Mouse (Mus musculus) cerebellum, adult 2 months (tissue): ENCODE data around the gene Car9.

Experiments
- CTCF ChIP-seq: fragments of 200-500 bp; IDR thresholded peaks from 2 replicates; pipeline ENCODE4 v1.5.1; 2011; ENCODE audit warnings: low read depth, mild to moderate bottlenecking, control low read depth, low read length, moderate library complexity, borderline replicate concordance; ENCODE audit not compliant: insufficient read depth
- POLR2A ChIP-seq: fragments of 200-500 bp; IDR thresholded peaks from 2 replicates; pipeline ENCODE4 v1.6.1; 2011; ENCODE audit warnings: low read length, control low read depth, borderline replicate concordance; ENCODE audit not compliant: insufficient read depth

GRCm38 (mm10) chr4:43527880-43528279 lies 21.1 kb downstream of the Car9 start:
- TF ChIP-seq CTCF (0 out of 2 replicates have a peak, but pooled peaks have one; percentile 10), POLR2A (no peak)
